Mouse (Mus musculus) MEL (cell line): ENCODE measurements around the gene Aadacl2. TPM values are rescaled to one million over a fixed set of nuclear protein-coding genes. Genes with fewer than 3 reads are reported as not detected.

Experiments
- DNase-seq: peaks from one replicate; pipeline ENCODE4 v3.0.0; 2011; ENCODE audit warnings: low read depth, low spot score
- H3K27ac ChIP-seq: 2 replicates; pipeline ENCODE4 v1.5.1; 2012; ENCODE audit warnings: low read depth, mild to moderate bottlenecking, control low read depth, low read length, moderate library complexity; ENCODE audit not compliant: control insufficient read depth
- H3K27me3 ChIP-seq, 2 experiments: fragments of 150-350 bp in 1 of 2; sonication (generic) in 1 of 2; 2 replicates each; pipeline ENCODE4 v1.6.1; 2012; ENCODE audit warnings: low read length in 2 of 2, mild to moderate bottlenecking in 2 of 2, improper control_type of control experiment in 1 of 2, moderate library complexity in 1 of 2; ENCODE audit not compliant: insufficient read depth in 2 of 2, control insufficient read depth in 1 of 2
- H3K36me3 ChIP-seq, 2 experiments: 2 replicates each; pipeline ENCODE4 v1.6.1; 2012 to 2014; ENCODE audit warnings: low read length in 2 of 2, improper control_type of control experiment in 1 of 2, inconsistent platforms in 1 of 2, mild to moderate bottlenecking in 1 of 2; ENCODE audit not compliant: insufficient read depth in 2 of 2, control insufficient read depth in 1 of 2
- H3K4me1 ChIP-seq, 2 experiments: fragments of 150-350 bp in 1 of 2; sonication (generic) in 1 of 2; 2 replicates each; pipeline ENCODE4 v1.6.1; 2012; ENCODE audit warnings: low read length in 2 of 2, improper control_type of control experiment in 1 of 2, mild to moderate bottlenecking in 1 of 2; ENCODE audit not compliant: insufficient read depth in 2 of 2, control insufficient read depth in 1 of 2
- H3K4me3 ChIP-seq, 2 experiments: fragments of 150-350 bp in 1 of 2; sonication (generic) in 1 of 2; 2 replicates each; pipeline ENCODE4 v1.5.1; 2012; ENCODE audit warnings: low read depth in 2 of 2, low read length in 2 of 2, mild to moderate bottlenecking in 2 of 2, moderate library complexity in 2 of 2, control low read depth in 1 of 2, improper control_type of control experiment in 1 of 2; ENCODE audit not compliant: control insufficient read depth in 1 of 2, insufficient read depth in 1 of 2
- H3K79me2 ChIP-seq: 2 replicates; pipeline ENCODE4 v1.6.1; 2012; ENCODE audit warnings: mild to moderate bottlenecking, low read length, moderate library complexity; ENCODE audit not compliant: control insufficient read depth, poor library complexity, insufficient read depth
- H3K9ac ChIP-seq: 2 replicates; pipeline ENCODE4 v1.6.1; 2012; ENCODE audit warnings: low read depth, mild to moderate bottlenecking, control low read depth, low read length, moderate library complexity; ENCODE audit not compliant: control insufficient read depth, poor library complexity, severe bottlenecking
- H3K9me3 ChIP-seq: fragments of 150-350 bp; sonication (generic); replicated peaks from 2 replicates; pipeline ENCODE4 v1.6.1; 2012; ENCODE audit warnings: mild to moderate bottlenecking, low read length, improper control_type of control experiment, moderate library complexity; ENCODE audit not compliant: insufficient read depth
- CHD1 ChIP-seq: IDR thresholded peaks from 2 replicates; pipeline ENCODE4 v1.6.1; 2012; ENCODE audit warnings: low read depth, mild to moderate bottlenecking, inconsistent platforms, low read length, improper control_type of control experiment
- CHD2 ChIP-seq: IDR thresholded peaks from 2 replicates; pipeline ENCODE4 v1.6.1; 2011; ENCODE audit warnings: low read length, improper control_type of control experiment
- EP300 ChIP-seq, 2 experiments: IDR thresholded peaks; 2 replicates each; pipeline ENCODE4 v1.6.1; 2011; ENCODE audit warnings: improper control_type of control experiment in 2 of 2, low read length in 2 of 2, low read depth in 1 of 2, mild to moderate bottlenecking in 1 of 2
- HCFC1 ChIP-seq: IDR thresholded peaks from 2 replicates; pipeline ENCODE4 v1.6.1; 2012; ENCODE audit warnings: low read depth, mild to moderate bottlenecking, inconsistent platforms, low read length, improper control_type of control experiment, moderate library complexity
- JUND ChIP-seq: IDR thresholded peaks from 2 replicates; pipeline ENCODE4 v1.6.1; 2011; ENCODE audit warnings: low read depth, mild to moderate bottlenecking, improper control_type of control experiment, low read length
- MAX ChIP-seq: IDR thresholded peaks from 2 replicates; pipeline ENCODE4 v1.6.1; 2011; ENCODE audit warnings: low read length, improper control_type of control experiment
- MAZ ChIP-seq: IDR thresholded peaks from 2 replicates; pipeline ENCODE4 v1.6.1; 2012; ENCODE audit warnings: low read depth, mild to moderate bottlenecking, inconsistent platforms, low read length, improper control_type of control experiment
- MYB ChIP-seq: IDR thresholded peaks from 2 replicates; pipeline ENCODE4 v1.6.1; 2011; ENCODE audit warnings: mild to moderate bottlenecking, low read depth, low read length, improper control_type of control experiment
- MYC ChIP-seq: IDR thresholded peaks from 2 replicates; pipeline ENCODE4 v1.6.1; 2011; ENCODE audit warnings: low read depth, mild to moderate bottlenecking, low read length, improper control_type of control experiment, moderate library complexity
- POLR2AphosphoS2 ChIP-seq: IDR thresholded peaks from 2 replicates; pipeline ENCODE4 v1.6.1; 2011; ENCODE audit warnings: low read length, improper control_type of control experiment
- POLR2AphosphoS5 ChIP-seq: IDR thresholded peaks from 2 replicates; pipeline ENCODE4 v1.6.1; 2012; ENCODE audit warnings: low read depth, borderline replicate concordance, mild to moderate bottlenecking, inconsistent platforms, low read length, moderate library complexity, mixed read lengths
- RAD21 ChIP-seq: IDR thresholded peaks from 2 replicates; pipeline ENCODE4 v1.6.1; 2011; ENCODE audit warnings: mild to moderate bottlenecking, low read depth, low read length, improper control_type of control experiment
- RCOR1 ChIP-seq: IDR thresholded peaks from 2 replicates; pipeline ENCODE4 v1.6.1; 2012; ENCODE audit warnings: low read depth, mild to moderate bottlenecking, inconsistent platforms, low read length, improper control_type of control experiment
- SMC3 ChIP-seq: IDR thresholded peaks from 2 replicates; pipeline ENCODE4 v1.6.1; 2011; ENCODE audit warnings: low read depth, low read length, improper control_type of control experiment
- TAL1 ChIP-seq: IDR thresholded peaks from 2 replicates; pipeline ENCODE4 v1.6.1; 2012; ENCODE audit warnings: mild to moderate bottlenecking, inconsistent platforms, low read length, moderate library complexity, mixed read lengths
- USF1 ChIP-seq: IDR thresholded peaks from 2 replicates; pipeline ENCODE4 v1.6.1; 2014; ENCODE audit warnings: low read depth, mild to moderate bottlenecking, inconsistent platforms, low read length, improper control_type of control experiment, moderate library complexity
- USF2 ChIP-seq, 2 experiments: IDR thresholded peaks; 2 replicates each; pipeline ENCODE4 v1.6.1; 2011 to 2012; ENCODE audit warnings: improper control_type of control experiment in 2 of 2, low read length in 2 of 2, borderline replicate concordance in 1 of 2, inconsistent platforms in 1 of 2, low read depth in 1 of 2, mild to moderate bottlenecking in 1 of 2; ENCODE audit not compliant: insufficient read depth in 1 of 2
- ZKSCAN1 ChIP-seq: IDR thresholded peaks from 2 replicates; pipeline ENCODE4 v1.6.1; 2012; ENCODE audit warnings: low read depth, mild to moderate bottlenecking, inconsistent platforms, low read length, improper control_type of control experiment, moderate library complexity
- ZMIZ1 ChIP-seq: IDR thresholded peaks from 2 replicates; pipeline ENCODE4 v1.6.1; 2012; ENCODE audit warnings: low read depth, mild to moderate bottlenecking, inconsistent platforms, low read length, improper control_type of control experiment, moderate library complexity
- polyA plus RNA-seq, 2 experiments: library from polyadenylated mRNA; stranded (reverse) in 1 of 2; unstranded in 1 of 2; fragments of >175 nt in 1 of 2; fragments of >200 nt in 1 of 2; gene quantifications; 2 replicates each; pipeline versions ENCODE4 v1.2.1 to v1.2.4; 2012; ENCODE audit warnings: low replicate concordance in 2 of 2, low read depth in 1 of 2; ENCODE audit not compliant: insufficient read length in 2 of 2, insufficient read depth in 1 of 2, missing spikeins in 1 of 2
- total RNA-seq: library from RNA; depleted of rRNA; stranded (reverse); fragments of 300-350 nt; gene quantifications from 2 replicates; pipeline ENCODE4 v1.2.3, GENCODE M21; 2012; rRNA removed

Gene Aadacl2
- total RNA-seq (not detected in 2 replicates), polyA plus RNA-seq (not detected)

DNA sequence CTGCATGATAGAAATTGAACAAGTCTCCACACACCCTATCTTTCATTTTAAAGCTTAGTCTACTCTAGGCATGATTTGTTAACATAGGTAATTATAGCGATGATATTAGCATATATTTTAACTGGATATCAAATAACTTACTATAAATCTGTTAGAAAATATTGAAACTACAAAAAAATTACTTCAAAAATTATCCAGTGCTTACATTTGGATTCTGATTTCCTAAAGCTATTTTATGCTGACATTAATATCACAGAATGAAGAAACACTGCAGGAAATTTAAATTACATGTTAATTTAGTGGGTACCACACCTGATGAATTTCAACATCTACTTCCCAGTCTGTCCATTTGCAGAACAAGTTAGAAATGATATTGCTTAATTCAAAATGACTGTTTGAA lies at the start of gene Aadacl2:
Gene Aadacl2 (plus strand): TSS at position 301 of the 400 bp plus-strand sequence.
- H3K27me3 ChIP-seq = peaks cover 0 to under 1% of the 10 kb centered on the region in 2 experiments; a peak in 1 of 4 replicates
- no peak within 1 kb of the TSS for H3K4me3 ChIP-seq
- H3K79me2 ChIP-seq = no peaks in the 10 kb centered on the region
- no peaks in the 10 kb centered on the region for H3K9me3 ChIP-seq
- H3K9ac ChIP-seq = no peak within 1 kb of the TSS
- H3K36me3 ChIP-seq = no peaks in the 10 kb centered on the region
- no peak for DNase-seq
- no peaks in the 10 kb centered on the region for H3K4me1 ChIP-seq
- no peak within 1 kb of the TSS for H3K27ac ChIP-seq
- TF ChIP-seq RCOR1 (no peak), USF2 (IDR thresholded peaks at IDR 0.05; ENCODE audit: borderline replicate concordance in 1 of 2, insufficient read depth in 1 of 2, low read depth in 1 of 2, low read length in 2 of 2) (no peak), EP300 (IDR thresholded peaks at IDR 0.05; ENCODE audit: low read depth in 1 of 2, low read length in 2 of 2) (no peak)

DNA sequence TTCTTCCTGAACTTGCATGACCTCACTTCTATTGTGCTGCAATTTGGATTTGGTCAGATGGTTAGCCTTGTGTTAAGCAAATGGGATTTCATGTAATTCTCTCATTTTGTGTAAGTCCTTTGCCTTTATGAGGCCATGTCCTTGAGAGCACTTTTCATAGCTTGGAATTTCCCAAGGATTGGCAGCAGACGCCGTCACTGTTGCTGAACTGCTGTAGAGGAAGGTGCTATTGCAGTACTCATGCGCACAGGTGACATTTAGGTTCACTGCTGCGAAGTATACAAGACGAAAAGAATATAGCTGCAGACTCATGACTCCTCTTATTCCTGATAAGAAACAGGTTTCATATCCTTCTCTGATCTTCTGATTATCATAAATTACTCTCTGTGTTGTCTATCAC lies 35.7 kb upstream of the Aadacl2 start:
- Histone ChIP-seq H3K4me3 (no peak overlapping the region), H3K27me3 (no peaks in the 10 kb centered on the region), H3K79me2 (no peaks in the 10 kb centered on the region), H3K4me1 (no peaks in the 10 kb centered on the region), H3K36me3 (no peaks in the 10 kb centered on the region), H3K27ac (no peak overlapping the region), H3K9me3 (no peaks in the 10 kb centered on the region), H3K9ac (no peak overlapping the region)
- no peak for DNase-seq
- TF ChIP-seq CHD1 (no peak), MAZ (no peak), EP300 (IDR thresholded peaks at IDR 0.05; ENCODE audit: low read depth in 1 of 2, low read length in 2 of 2) (no peak), MAX (no peak), POLR2AphosphoS5 (no peak), SMC3 (no peak), JUND (no peak), ZMIZ1 (no peak), ZKSCAN1 (no peak), MYB (no peak), TAL1 (no peak), USF1 (no peak), CHD2 (no peak), RAD21 (no peak), POLR2AphosphoS2 (no peak), HCFC1 (no peak), RCOR1 (no peak), MYC (no peak)
- TF ChIP-seq, all 39 proteins: peak for 0
